Comparison of ENCODE assay signal across 19 mouse cellular contexts in genomic region chr7:71498123-71498522, GRCm38 (mm10).
DNase-seq lines count a peak whose midpoint lies in the region; ATAC-seq and TF ChIP-seq lines count a peak whose summit lies in the region.
"Had no signal": no experiment of that assay in that cellular context is flagged by ENCODE, and none has a peak within 500 bp of the region (broad histone marks: within the 10 kb centered on the region; RNA-seq: fewer than 3 reads in every experiment).

No protein-coding gene starts in this region.

- no peaks in the 10 kb centered on the region for H3K9me3 ChIP-seq in intestine, embryonic 14.5 days (ENCODE audit: control insufficient read depth, low read length)
- H3K9me3 ChIP-seq in intestine, embryonic 15.5 days: no peaks in the 10 kb centered on the region
- H3K9me3 ChIP-seq in kidney, postnatal 0 days (replicated peaks; ENCODE audit: low read length): no peaks in the 10 kb centered on the region
- H3K9me3 ChIP-seq in lung, postnatal 0 days (ENCODE audit: low read length): no peaks in the 10 kb centered on the region
- H3K9me3 ChIP-seq: embryonic facial prominence, embryonic 10.5 days; forebrain, embryonic 13.5 days; heart, embryonic 12.5 days; hindbrain, embryonic 10.5 days had no signal

- H3K4me1 ChIP-seq in intestine, embryonic 14.5 days (replicated peaks; ENCODE audit: control insufficient read depth, insufficient read depth, low read length): peaks cover 10% of the 10 kb centered on the region
- no peaks in the 10 kb centered on the region for H3K4me1 ChIP-seq in intestine, embryonic 15.5 days (replicated peaks)
- H3K4me1 ChIP-seq in kidney, postnatal 0 days (replicated peaks; ENCODE audit: insufficient read depth, low read length): no peaks in the 10 kb centered on the region
- H3K4me1 ChIP-seq in lung, postnatal 0 days (ENCODE audit: insufficient read depth, low read depth, low read length): no peaks in the 10 kb centered on the region
- H3K4me1 ChIP-seq: forebrain, embryonic 13.5 days; heart, embryonic 12.5 days had no signal

- TF ChIP-seq EP300 in lung, postnatal 0 days (IDR thresholded peaks at IDR 0.05): no peak

- no peaks in the 10 kb centered on the region for H3K27me3 ChIP-seq in intestine, embryonic 14.5 days (replicated peaks; ENCODE audit: control insufficient read depth, insufficient read depth, low read length)
- no peaks in the 10 kb centered on the region for H3K27me3 ChIP-seq in intestine, embryonic 15.5 days (replicated peaks)
- H3K27me3 ChIP-seq in kidney, postnatal 0 days (ENCODE audit: insufficient read depth, low read length): no peaks in the 10 kb centered on the region
- H3K27me3 ChIP-seq in lung, postnatal 0 days (replicated peaks; ENCODE audit: insufficient read depth, low read length): no peaks in the 10 kb centered on the region
- H3K27me3 ChIP-seq: CH12.LX; forebrain, embryonic 13.5 days; heart, embryonic 12.5 days; Patski had no signal

- no peak for DNase-seq in intestine, embryonic 14.5 days (ENCODE audit: low spot score)
- peak; percentile 91 for DNase-seq in kidney, postnatal 0 days (ENCODE audit: low spot score)
- DNase-seq in kidney, postnatal 4 days: no peak
- DNase-seq in lung, postnatal 0 days (ENCODE audit: low spot score): peak; percentile 60
- DNase-seq in lung, adult 18-20 months: no peak
- DNase-seq: adrenal gland, adult 2 months; adrenal gland, postnatal 25 days; cerebellum, adult 2 months; cerebellum, postnatal 10 days; gastrocnemius, adult 2 months; gastrocnemius, postnatal 25 days had no signal

- 21% methylated on average over 7 of the region's 7 CpGs for WGBS in intestine, embryonic 14.5 days
- 38% methylated on average over 7 of the region's 7 CpGs for WGBS in intestine, embryonic 15.5 days
- 17% methylated on average over 7 of the region's 7 CpGs for WGBS in kidney, postnatal 0 days
- WGBS in lung, postnatal 0 days: 39% methylated on average over 7 of the region's 7 CpGs

- H3K9ac ChIP-seq in intestine, embryonic 14.5 days (ENCODE audit: low read length): no peak overlapping the region
- no peak overlapping the region for H3K9ac ChIP-seq in intestine, embryonic 15.5 days
- H3K9ac ChIP-seq in kidney, postnatal 0 days (ENCODE audit: low read depth, low read length): no peak overlapping the region
- no peak overlapping the region for H3K9ac ChIP-seq in lung, postnatal 0 days (replicated peaks; ENCODE audit: low read depth)
- H3K9ac ChIP-seq: forebrain, embryonic 13.5 days; heart, embryonic 12.5 days; hindbrain, embryonic 14.5 days had no signal

- ATAC-seq in intestine, embryonic 14.5 days (replicated peaks; ENCODE audit: low FRiP score, low TSS enrichment, low read depth): 0 out of 2 replicates have a peak, but pooled peaks have one; percentile 23
- ATAC-seq in intestine, embryonic 15.5 days: no peak
- ATAC-seq in kidney, postnatal 0 days (replicated peaks; ENCODE audit: low FRiP score, low read depth): no peak
- no peak for ATAC-seq in lung, postnatal 0 days
- ATAC-seq: forebrain, embryonic 13.5 days; Patski had no signal

- H3K4me3 ChIP-seq in intestine, embryonic 14.5 days (ENCODE audit: low read depth, low read length): no peak overlapping the region
- no peak overlapping the region for H3K4me3 ChIP-seq in intestine, embryonic 15.5 days (replicated peaks)
- H3K4me3 ChIP-seq in kidney, postnatal 0 days (replicated peaks; ENCODE audit: low read depth, low read length): no peak overlapping the region
- H3K4me3 ChIP-seq in lung, postnatal 0 days (ENCODE audit: low read depth, low read length): no peak overlapping the region
- H3K4me3 ChIP-seq: embryonic facial prominence, embryonic 10.5 days; forebrain, embryonic 13.5 days; gastrocnemius, adult 2 months; heart, embryonic 12.5 days; hindbrain, embryonic 10.5 days had no signal

- H3K36me3 ChIP-seq in intestine, embryonic 14.5 days (ENCODE audit: control insufficient read depth, insufficient read depth, low read length): no peaks in the 10 kb centered on the region
- no peaks in the 10 kb centered on the region for H3K36me3 ChIP-seq in intestine, embryonic 15.5 days
- H3K36me3 ChIP-seq in kidney, postnatal 0 days (ENCODE audit: insufficient read depth, low read length): no peaks in the 10 kb centered on the region
- H3K36me3 ChIP-seq in lung, postnatal 0 days (ENCODE audit: insufficient read depth, low read length): no peaks in the 10 kb centered on the region
- H3K36me3 ChIP-seq: embryonic facial prominence, embryonic 10.5 days; heart, embryonic 12.5 days; hindbrain, embryonic 10.5 days had no signal

- H3K27ac ChIP-seq in intestine, embryonic 14.5 days (ENCODE audit: low read depth): no peak overlapping the region
- H3K27ac ChIP-seq in intestine, embryonic 15.5 days: no peak overlapping the region
- H3K27ac ChIP-seq in kidney, postnatal 0 days: peak overlapping the region; percentile 57
- H3K27ac ChIP-seq in lung, postnatal 0 days (ENCODE audit: low read length): no peak overlapping the region
- H3K27ac ChIP-seq: embryonic facial prominence, embryonic 10.5 days; forebrain, embryonic 13.5 days; gastrocnemius, adult 2 months; hindbrain, embryonic 10.5 days; hindbrain, embryonic 14.5 days had no signal

- no peak for TF ChIP-seq CTCF in kidney, postnatal 0 days (IDR thresholded peaks at IDR 0.05; ENCODE audit: low read depth)
- TF ChIP-seq CTCF in lung, postnatal 0 days (IDR thresholded peaks at IDR 0.05): no peak

- H3K4me2 ChIP-seq in intestine, embryonic 14.5 days (ENCODE audit: low read length): peak overlapping the region; percentile 24
- no peak overlapping the region for H3K4me2 ChIP-seq in intestine, embryonic 15.5 days (replicated peaks)
- H3K4me2 ChIP-seq in kidney, postnatal 0 days (ENCODE audit: low read length): no peak overlapping the region
- H3K4me2 ChIP-seq in lung, postnatal 0 days (replicated peaks; ENCODE audit: low read depth, low read length): no peak overlapping the region
- H3K4me2 ChIP-seq: forebrain, embryonic 13.5 days; heart, embryonic 12.5 days; hindbrain, embryonic 14.5 days had no signal

Comparison
In these comparisons a context has a peak if more than half of its experiments do, and no peak if none do; other contexts are left out.
1. DNase-seq: peak in kidney, postnatal 0 days (single experiment) and lung, postnatal 0 days (single experiment); none in intestine, embryonic 14.5 days (single experiment), kidney, postnatal 4 days (0 of 2) and lung, adult 18-20 months (0 of 2).